Mouse (Mus musculus) kidney, embryonic 14.5 days (tissue): ENCODE data around the gene Znrf4. TPM values are rescaled to one million over a fixed set of nuclear protein-coding genes. Genes with fewer than 3 reads are reported as not detected.
A peak's percentile ranks its signal among the peaks of the same experiment; 100 is the strongest.

Experiments used
- ATAC-seq: fragments of 200-750 bp; cut with Nextera tagmentation; 2 replicates; pipeline ENCODE4 v1.8.0; 2017; ENCODE audit warnings: moderate number of reproducible peaks, mild to moderate bottlenecking, moderate TSS enrichment, moderate library complexity; ENCODE audit not compliant: low FRiP score, low TSS enrichment
- H3K27ac ChIP-seq: fragments of 300-500 bp; sonication (generic); 2 replicates; pipeline ENCODE4 v1.5.1; 2014; ENCODE audit warnings: low read depth, mild to moderate bottlenecking, low read length, moderate library complexity, mixed read lengths
- H3K27me3 ChIP-seq: fragments of 300-500 bp; sonication (generic); 2 replicates; pipeline ENCODE4 v1.6.1; 2014; ENCODE audit warnings: mild to moderate bottlenecking, low read length; ENCODE audit not compliant: control insufficient read depth, insufficient read depth
- H3K36me3 ChIP-seq: fragments of 300-500 bp; sonication (generic); 2 replicates; pipeline ENCODE4 v1.6.1; 2014; ENCODE audit warnings: low read length, mixed read lengths; ENCODE audit not compliant: control insufficient read depth, insufficient read depth
- H3K4me1 ChIP-seq: fragments of 300-500 bp; sonication (generic); 2 replicates; pipeline ENCODE4 v1.6.1; 2014; ENCODE audit warnings: low read length, mixed read lengths; ENCODE audit not compliant: control insufficient read depth, insufficient read depth
- H3K4me2 ChIP-seq: fragments of 300-500 bp; sonication (generic); replicated peaks from 2 replicates; pipeline ENCODE4 v1.6.1; 2014; ENCODE audit warnings: low read depth, mild to moderate bottlenecking, low read length
- H3K4me3 ChIP-seq: fragments of 300-500 bp; sonication (generic); 2 replicates; pipeline ENCODE4 v1.5.1; 2014; ENCODE audit warnings: mild to moderate bottlenecking, low read length
- H3K9ac ChIP-seq: fragments of 300-500 bp; sonication (generic); 2 replicates; pipeline ENCODE4 v1.6.1; 2014; ENCODE audit warnings: low read depth, mild to moderate bottlenecking, low read length, moderate library complexity
- H3K9me3 ChIP-seq: fragments of 300-500 bp; sonication (generic); 2 replicates; pipeline ENCODE4 v1.6.1; 2016; ENCODE audit warnings: low read length; ENCODE audit not compliant: control insufficient read depth
- WGBS: fragments of 180-500 bp; shearing (Covaris S2); extraction: QIAGEN DNeasy Blood & Tissue Kit; methylation state at CpG from one replicate; pipeline ENCODE4 v1.1.7; 2014; 5-methylcytosine and 5-hydroxymethylcytosine counted together
- polyA plus RNA-seq: library from polyadenylated mRNA; unstranded; fragments of >200 nt; fragmentation: Nextera tagmentation; extraction: Ambion mirVana; gene quantifications from 2 replicates; pipeline ENCODE4 v1.2.1, GENCODE M21; 2014

The Znrf4 gene
- polyA plus RNA-seq, 1 experiment from 2014 or later = not detected

DNA sequence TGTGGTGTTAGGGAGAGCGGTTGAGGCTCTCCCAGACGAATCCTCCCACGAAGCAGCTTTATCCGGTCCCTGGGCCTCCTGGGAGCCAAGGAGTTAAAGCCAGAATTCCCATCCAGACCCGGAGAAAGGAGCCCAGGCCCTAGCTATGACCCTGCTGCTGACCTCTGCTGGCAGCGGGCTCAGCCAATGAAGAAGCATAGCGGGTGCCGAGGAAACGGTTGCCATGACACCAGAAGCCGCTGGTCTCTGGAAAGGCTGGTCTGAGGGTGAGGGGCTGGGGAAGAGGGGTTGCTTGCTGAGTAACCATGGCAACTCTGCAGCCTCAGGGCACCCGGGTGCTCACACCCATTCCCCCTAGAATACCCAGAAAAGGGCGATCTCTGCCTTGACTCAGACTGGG lies 24.2 kb downstream of the Znrf4 start:
- Histone ChIP-seq H3K9ac (no peak overlapping the region), H3K4me3 (no peak overlapping the region), H3K4me1 (peaks cover 6% of the 10 kb centered on the region; the same call in 1 of the 2 replicates), H3K4me2 (no peak overlapping the region), H3K9me3 (peaks cover 19% of the 10 kb centered on the region), H3K36me3 (no peaks in the 10 kb centered on the region), H3K27ac (no peak overlapping the region), H3K27me3 (no peaks in the 10 kb centered on the region)
- 12% methylated on average over 12 of the region's 12 CpGs for WGBS
- peak; percentile 18; the same call in 1 of the 2 replicates for ATAC-seq

DNA sequence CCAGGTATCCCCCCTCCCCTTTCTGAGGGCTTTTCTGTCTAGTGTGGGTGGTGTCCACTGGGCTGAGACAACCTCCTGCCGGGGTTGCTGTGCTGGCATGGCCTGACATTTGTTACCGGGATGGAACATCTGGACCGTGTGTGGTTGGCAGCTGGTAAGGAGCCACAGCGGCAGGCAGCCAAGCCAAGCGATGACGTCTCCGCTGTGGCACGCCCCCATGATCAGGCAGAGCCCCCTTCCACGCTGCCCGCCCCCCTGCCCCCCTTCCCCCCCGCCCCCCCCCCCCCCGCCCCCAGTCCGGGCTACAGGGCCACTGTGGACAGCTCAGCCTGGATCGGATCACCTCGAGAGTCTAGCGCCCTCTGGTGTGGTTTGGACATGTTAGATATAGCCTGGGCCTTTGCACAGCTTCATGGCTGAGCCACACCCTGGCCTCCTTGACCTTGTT lies 24.8 kb downstream of the Znrf4 start:
- Histone ChIP-seq H3K27ac (no peak overlapping the region), H3K9ac (no peak overlapping the region), H3K4me2 (no peak overlapping the region), H3K36me3 (no peaks in the 10 kb centered on the region), H3K27me3 (no peaks in the 10 kb centered on the region), H3K4me3 (no peak overlapping the region), H3K4me1 (peaks cover 6% of the 10 kb centered on the region; the same call in 1 of the 2 replicates), H3K9me3 (peaks cover 13% of the 10 kb centered on the region)
- 9% methylated on average over 9 of the region's 16 CpGs for WGBS
- ATAC-seq = peak; percentile 74

GRCm38 (mm10) chr17:56485926-56486325 lies 26.3 kb downstream of the Znrf4 start:
- H3K9ac ChIP-seq = no peak overlapping the region
- no peaks in the 10 kb centered on the region for H3K36me3 ChIP-seq
- no peak for ATAC-seq
- no peak overlapping the region for H3K4me3 ChIP-seq
- peaks cover 6% of the 10 kb centered on the region; the same call in 1 of the 2 replicates for H3K4me1 ChIP-seq
- H3K9me3 ChIP-seq = peaks cover 5% of the 10 kb centered on the region; the same call in 1 of the 2 replicates
- H3K4me2 ChIP-seq = no peak overlapping the region
- 94% methylated on average over 9 of the region's 9 CpGs for WGBS
- H3K27me3 ChIP-seq = no peaks in the 10 kb centered on the region
- H3K27ac ChIP-seq = no peak overlapping the region

DNA sequence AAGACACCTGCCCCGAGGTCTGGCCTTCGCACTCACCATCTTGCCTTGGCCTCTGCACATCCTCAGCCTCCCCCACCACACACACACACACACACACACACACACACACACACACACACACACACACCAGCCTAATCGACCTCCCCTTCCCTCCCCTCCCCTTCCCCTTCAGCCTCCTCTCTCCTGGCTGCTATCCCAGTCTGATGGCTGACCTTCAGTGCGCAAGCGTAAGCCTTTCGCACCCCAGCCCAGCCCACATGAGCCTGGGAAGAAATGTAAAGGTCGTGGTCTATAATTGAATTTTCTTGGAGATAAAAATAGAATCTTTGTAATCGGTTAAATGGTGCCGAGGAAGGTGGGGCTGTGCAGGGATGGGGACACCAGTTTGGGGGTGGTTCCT lies 27.1 kb downstream of the Znrf4 start:
- H3K4me3 ChIP-seq = no peak overlapping the region
- no peak overlapping the region for H3K27ac ChIP-seq
- no peak for ATAC-seq
- H3K9ac ChIP-seq = no peak overlapping the region
- H3K4me2 ChIP-seq = no peak overlapping the region
- H3K36me3 ChIP-seq = no peaks in the 10 kb centered on the region
- H3K4me1 ChIP-seq = peaks cover 6% of the 10 kb centered on the region; the same call in 1 of the 2 replicates
- H3K27me3 ChIP-seq = no peaks in the 10 kb centered on the region
- H3K9me3 ChIP-seq = no peaks in the 10 kb centered on the region
- whole genome bisulfite sequencing = 74% methylated on average over 9 of the region's 9 CpGs

- H3K27ac ChIP-seq = no peak overlapping the region
- 76% methylated on average over 1 of the region's 1 CpGs for WGBS
- H3K36me3 ChIP-seq = no peaks in the 10 kb centered on the region
- H3K4me2 ChIP-seq = no peak overlapping the region
- 0 out of 2 replicates have a peak, but pooled peaks cover 4% of the 10 kb centered on the region for H3K4me1 ChIP-seq
- ATAC-seq = no peak
- H3K27me3 ChIP-seq = no peaks in the 10 kb centered on the region
- no peak overlapping the region for H3K4me3 ChIP-seq
- no peak overlapping the region for H3K9ac ChIP-seq
- no peaks in the 10 kb centered on the region for H3K9me3 ChIP-seq
Measured at GRCm38 (mm10) chr17:56482671-56483070, 29.6 kb downstream of the Znrf4 start.

GRCm38 (mm10) chr17:56479358-56479757 lies 32.9 kb downstream of the Znrf4 start:
- H3K27ac ChIP-seq = no peak overlapping the region
- H3K9ac ChIP-seq = no peak overlapping the region
- WGBS = 12% methylated on average over 6 of the region's 6 CpGs
- H3K4me2 ChIP-seq = no peak overlapping the region; the same call in 1 of the 2 replicates
- no peaks in the 10 kb centered on the region for H3K36me3 ChIP-seq
- H3K4me1 ChIP-seq = peaks cover 9% of the 10 kb centered on the region
- no peak for ATAC-seq
- peaks cover 3% of the 10 kb centered on the region; the same call in 1 of the 2 replicates for H3K9me3 ChIP-seq
- peaks cover 4% of the 10 kb centered on the region for H3K27me3 ChIP-seq
- no peak overlapping the region for H3K4me3 ChIP-seq

- Histone ChIP-seq H3K9ac (no peak overlapping the region), H3K4me3 (no peak overlapping the region), H3K4me1 (peaks cover 21% of the 10 kb centered on the region), H3K9me3 (peaks cover 3% of the 10 kb centered on the region; the same call in 1 of the 2 replicates), H3K4me2 (no peak overlapping the region), H3K27me3 (peaks cover 10% of the 10 kb centered on the region), H3K36me3 (no peaks in the 10 kb centered on the region), H3K27ac (no peak overlapping the region)
- ATAC-seq = no peak
- WGBS = 56% methylated on average over 11 of the region's 11 CpGs
Measured at GRCm38 (mm10) chr17:56478191-56478611, 34.0 kb downstream of the Znrf4 start.

DNA sequence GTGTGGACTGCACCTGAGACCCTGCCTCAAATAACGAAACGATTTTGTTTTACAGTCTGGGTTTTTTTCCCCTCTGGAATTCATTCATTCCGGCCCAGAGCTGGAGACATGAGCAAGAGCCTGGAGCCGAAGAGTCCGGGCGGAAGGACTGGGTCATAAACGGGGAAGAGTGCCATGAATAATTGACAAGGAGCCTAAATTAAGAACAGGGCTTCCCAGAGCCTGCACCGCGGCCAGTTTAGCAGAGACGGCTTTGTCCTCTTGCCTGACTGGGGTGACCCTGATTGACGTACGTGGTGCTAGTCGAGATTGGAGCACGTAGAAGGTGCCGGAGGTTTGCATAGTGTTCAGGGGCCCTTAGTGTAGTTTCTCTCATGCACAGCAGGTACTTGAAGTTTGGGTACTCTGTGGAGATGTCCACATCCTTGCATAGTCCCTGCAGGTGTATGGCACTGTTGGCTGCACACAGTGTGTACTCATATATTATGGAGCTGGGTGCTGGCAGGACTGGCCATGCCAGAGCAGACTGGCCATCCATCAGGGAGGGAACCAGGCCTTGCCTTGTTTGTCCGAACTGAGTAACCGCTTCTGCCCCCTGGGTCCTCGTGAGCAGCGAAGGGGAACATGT lies 34.9 kb downstream of the Znrf4 start:
- Histone ChIP-seq H3K4me1 (peaks cover 30% of the 10 kb centered on the region), H3K4me3 (no peak overlapping the region), H3K27ac (no peak overlapping the region), H3K9me3 (peaks cover 3% of the 10 kb centered on the region; the same call in 1 of the 2 replicates), H3K27me3 (peaks cover 10% of the 10 kb centered on the region), H3K4me2 (no peak overlapping the region), H3K9ac (no peak overlapping the region), H3K36me3 (no peaks in the 10 kb centered on the region)
- 89% methylated on average over 19 of the region's 19 CpGs for WGBS
- no peak for ATAC-seq

DNA sequence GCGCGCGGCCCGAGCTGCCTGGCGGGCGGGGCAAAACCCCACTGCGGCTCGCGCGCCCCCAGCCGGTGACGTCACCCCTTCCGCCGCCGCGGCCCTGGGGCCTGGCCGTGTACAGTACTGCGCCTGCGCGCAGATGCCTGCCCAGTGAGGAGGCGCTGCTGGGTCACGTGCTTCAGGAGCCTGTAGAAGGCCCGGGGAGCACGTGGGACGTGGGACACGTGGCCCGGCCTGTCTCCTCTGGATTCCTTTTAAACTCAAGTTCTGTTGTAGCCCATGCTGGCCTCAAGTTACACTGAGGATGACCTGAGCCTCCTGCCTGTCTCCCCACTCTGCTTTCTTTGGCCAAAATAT lies 35.9 kb downstream of the Znrf4 start, which contains the start of gene Ptprs:
TSS of gene Ptprs (minus strand) at position 82 of the 351 bp plus-strand sequence.
- H3K9me3 ChIP-seq = peaks cover 3% of the 10 kb centered on the region; the same call in 1 of the 2 replicates
- H3K27me3 ChIP-seq = peaks cover 10% of the 10 kb centered on the region
- no peaks in the 10 kb centered on the region for H3K36me3 ChIP-seq
- H3K4me2 ChIP-seq = peak within 1 kb of the TSS; percentile 100
- peaks cover 35% of the 10 kb centered on the region for H3K4me1 ChIP-seq
- ATAC-seq = peak; percentile 85
- peak within 1 kb of the TSS; percentile 77 for H3K27ac ChIP-seq
- H3K9ac ChIP-seq = peak within 1 kb of the TSS; percentile 87
- peak within 1 kb of the TSS; percentile 80 for H3K4me3 ChIP-seq
- WGBS = 1% methylated on average over 27 of the region's 27 CpGs
